Mouse (Mus musculus) left cerebral cortex, adult 2 months (tissue): ENCODE results near the gene Pgs1. TPM values are rescaled to one million over a fixed set of nuclear protein-coding genes. Genes with fewer than 3 reads are reported as not detected.

ENCODE experiments used
- DNase-seq, 2 experiments: peaks; one replicate each; pipeline ENCODE4 v3.0.0; 2021 to 2022; ENCODE audit warnings: low spot score in 2 of 2, mixed read lengths in 1 of 2; ENCODE audit errors: extremely low spot score in 1 of 2
- H3K27ac ChIP-seq: fragments of 200-600 bp; 2 replicates; pipeline ENCODE4 v1.8.1; 2022
- H3K4me3 ChIP-seq: fragments of 200-600 bp; 2 replicates; pipeline ENCODE4 v1.8.1; 2022
- CTCF ChIP-seq: fragments of 200-600 bp; IDR thresholded peaks from 2 replicates; pipeline ENCODE4 v1.8.1; 2022; ENCODE audit warnings: antibody characterized with exemption, mild to moderate bottlenecking, moderate library complexity
- intact Hi-C: fragments of 180-260 bp; cut with DNase I; formaldehyde crosslinking; loops from one replicate; pipeline ENCODE4 v1.15.1; 2025
- total RNA-seq, 2 experiments: library from RNA; stranded (reverse); gene quantifications; 2 replicates each; pipeline ENCODE4 v1.2.3; 2021

Pgs1 gene
- total RNA-seq, 2 experiments from 2014 or later, result 83.3 to 85.5 TPM

GRCm38 (mm10) chr11:117965052-117965451, 21.0 kb upstream of the Pgs1 start:
- no peak for TF ChIP-seq CTCF
- H3K4me3 ChIP-seq, result no peak overlapping the region
- intact Hi-C loops, result no loop called here
- H3K27ac ChIP-seq, result peak overlapping the region; percentile 1; the same call in 1 of the 2 replicates
- no peak for DNase-seq

- H3K27ac ChIP-seq, result peak overlapping the region; percentile 1; the same call in 1 of the 2 replicates
- no peak for TF ChIP-seq CTCF
- intact Hi-C loops, result no loop called here
- H3K4me3 ChIP-seq, result no peak overlapping the region
- DNase-seq, result no peak
These were observed 20.5 kb upstream of the Pgs1 start for GRCm38 (mm10) chr11:117965561-117965981.

GRCm38 (mm10) chr11:117966506-117967100, 19.5 kb upstream of the Pgs1 start:
- TF ChIP-seq CTCF, result no peak
- Histone ChIP-seq H3K27ac (no peak overlapping the region), H3K4me3 (peak overlapping the region; percentile 69; the same call in 1 of the 2 replicates)
- no peak for DNase-seq
- intact Hi-C loops, result no loop called here

- intact Hi-C loops, result no loop called here
- TF ChIP-seq CTCF, result no peak
- DNase-seq, result no peak
- Histone ChIP-seq H3K27ac (peak overlapping the region; percentile 80; the same call in 1 of the 2 replicates), H3K4me3 (peak overlapping the region; percentile 69)
These were observed 18.7 kb upstream of the Pgs1 start for GRCm38 (mm10) chr11:117967249-117968015.

GRCm38 (mm10) chr11:117968016-117968671, 17.9 kb upstream of the Pgs1 start:
- Histone ChIP-seq H3K27ac (peak overlapping the region; percentile 80), H3K4me3 (peak overlapping the region; percentile 69)
- DNase-seq, result peak in 1 of 2 experiments; percentile 64
- intact Hi-C loops, result no loop called here
- TF ChIP-seq CTCF, result no peak

GRCm38 (mm10) chr11:117968716-117969099, 17.4 kb upstream of the Pgs1 start:
- peak overlapping the region; percentile 69 for H3K4me3 ChIP-seq
- no peak; the same call in 1 of the 2 replicates for TF ChIP-seq CTCF
- H3K27ac ChIP-seq, result peak overlapping the region; percentile 80
- intact Hi-C loops, result loop anchor here (1.0 kb wide), 1 partner anchor 36 kb away; no protein-coding TSS in a partner anchor
- DNase-seq, result no peak

GRCm38 (mm10) chr11:117969100-117969944, 16.8 kb upstream of the Pgs1 start:
- intact Hi-C loops, result loop anchor here (1.0 kb wide), 1 partner anchor 37 kb away; no protein-coding TSS in a partner anchor
- TF ChIP-seq CTCF, result no peak
- Histone ChIP-seq H3K4me3 (peak overlapping the region; percentile 69), H3K27ac (peak overlapping the region; percentile 80)
- DNase-seq, result peak; percentile 86 to 89

GRCm38 (mm10) chr11:117969945-117970872, 15.9 kb upstream of the Pgs1 start, which contains the start of gene Socs3:
TSS of gene Socs3 (minus strand) at chr11:117970047.
- TF ChIP-seq CTCF, result peak; percentile 88
- DNase-seq, result peak; percentile 89 to 96
- intact Hi-C loops, result loop anchor here (1.0 to 2.0 kb wide), 4 partner anchors 17 to 99 kb away; partner anchors contain the start of gene Pgs1
- H3K4me3 ChIP-seq, result peak within 1 kb of the TSS; percentile 69
- H3K27ac ChIP-seq, result peak within 1 kb of the TSS; percentile 80

- TF ChIP-seq CTCF, result no peak
- intact Hi-C loops, result loop anchor here (2.0 kb wide), 2 partner anchors 16 to 100 kb away; partner anchors contain the start of gene Pgs1
- Histone ChIP-seq H3K27ac (no peak overlapping the region), H3K4me3 (no peak overlapping the region)
- no peak for DNase-seq
These were observed 15.0 kb upstream of the Pgs1 start for GRCm38 (mm10) chr11:117971100-117971499.
